Mouse (Mus musculus) heart, adult 2 months (tissue): ENCODE measurements at regions not wholly inside any gene's neighbourhood (a gene's known extent, or its start where the extent isn't known, plus 50 kb on each side); places are given as distances from the start of the nearest gene placed in this dataset.

Source experiments
- CTCF ChIP-seq: fragments of 200-600 bp; IDR thresholded peaks from 2 replicates; pipeline ENCODE4 v1.8.1; 2022; ENCODE audit warnings: antibody characterized with exemption, mild to moderate bottlenecking, moderate library complexity
- POLR2A ChIP-seq: fragments of 200-500 bp; IDR thresholded peaks from 2 replicates; pipeline ENCODE4 v1.6.1; 2011; ENCODE audit warnings: mild to moderate bottlenecking, low read depth, low read length, control low read depth; ENCODE audit not compliant: insufficient read depth

GRCm38 (mm10) chr17:47143898-47144297, 133.5 kb upstream of the Ubr2 start:
- TF ChIP-seq POLR2A, result no peak
- TF ChIP-seq CTCF, result no peak
